Mouse (Mus musculus) liver, embryonic 14.5 days (tissue): Measurements from ENCODE around the gene Vasp. TPM values are rescaled to one million over a fixed set of nuclear protein-coding genes. Genes with fewer than 3 reads are reported as not detected.

ENCODE experiments used
- ATAC-seq: fragments of 200-750 bp; cut with Nextera tagmentation; 2 replicates; pipeline ENCODE4 v1.8.0; 2017; ENCODE audit warnings: moderate number of reproducible peaks, mild to moderate bottlenecking, moderate library complexity; ENCODE audit not compliant: insufficient read depth
- DNase-seq, 3 experiments: peaks; one replicate each; pipeline ENCODE4 v3.0.0-alpha.2; 2012 to 2013; ENCODE audit warnings: low read depth in 3 of 3, low spot score in 3 of 3
- H3K27ac ChIP-seq: fragments of 300-500 bp; sonication (generic); 2 replicates; pipeline ENCODE4 v1.5.1; 2014; ENCODE audit warnings: moderate library complexity, mild to moderate bottlenecking, control low read depth, inconsistent platforms
- H3K27me3 ChIP-seq: fragments of 300-500 bp; sonication (generic); 2 replicates; pipeline ENCODE4 v1.6.1; 2014; ENCODE audit warnings: mild to moderate bottlenecking, low read length, moderate library complexity; ENCODE audit not compliant: control insufficient read depth, insufficient read depth
- H3K36me3 ChIP-seq: fragments of 300-500 bp; sonication (generic); replicated peaks from 2 replicates; pipeline ENCODE4 v1.6.1; 2014; ENCODE audit warnings: low read depth; ENCODE audit not compliant: control insufficient read depth, insufficient read depth
- H3K4me1 ChIP-seq, 2 experiments: fragments of 200-500 bp in 1 of 2; fragments of 300-500 bp in 1 of 2; sonication (generic) in 1 of 2; replicated peaks; 2 replicates each; pipeline ENCODE4 v1.6.1; 2012 to 2014; ENCODE audit warnings: antibody characterized with exemption in 1 of 2, inconsistent platforms in 1 of 2, low read length in 1 of 2; ENCODE audit not compliant: control insufficient read depth in 2 of 2, insufficient read depth in 2 of 2
- H3K4me2 ChIP-seq: fragments of 300-500 bp; sonication (generic); 2 replicates; pipeline ENCODE4 v1.6.1; 2014; ENCODE audit warnings: low read depth, mild to moderate bottlenecking, control low read depth, moderate library complexity
- H3K4me3 ChIP-seq, 2 experiments: fragments of 200-500 bp in 1 of 2; fragments of 300-500 bp in 1 of 2; sonication (generic) in 1 of 2; 2 replicates each; pipeline ENCODE4 v1.5.1; 2012 to 2014; ENCODE audit warnings: low read depth in 2 of 2, low read length in 2 of 2, mild to moderate bottlenecking in 2 of 2, control low read depth in 1 of 2, inconsistent platforms in 1 of 2, moderate library complexity in 1 of 2; ENCODE audit not compliant: insufficient read depth in 1 of 2
- H3K9ac ChIP-seq: fragments of 300-500 bp; sonication (generic); replicated peaks from 2 replicates; pipeline ENCODE4 v1.6.1; 2014; ENCODE audit warnings: mild to moderate bottlenecking, control low read depth, moderate library complexity
- H3K9me3 ChIP-seq: fragments of 300-500 bp; sonication (generic); 2 replicates; pipeline ENCODE4 v1.6.1; 2016; ENCODE audit warnings: low read length, mixed read lengths; ENCODE audit not compliant: control insufficient read depth
- CTCF ChIP-seq: IDR thresholded peaks from 2 replicates; pipeline ENCODE4 v1.5.1; 2016; ENCODE audit warnings: antibody characterized with exemption, low read depth, control low read depth
- EP300 ChIP-seq: IDR thresholded peaks from 2 replicates; pipeline ENCODE4 v1.6.1; 2016; ENCODE audit warnings: antibody characterized with exemption, low read depth
- WGBS: fragments of 180-500 bp; shearing (Covaris S2); extraction: QIAGEN DNeasy Blood & Tissue Kit; methylation state at CpG from one replicate; pipeline ENCODE4 v1.1.7; 2014; ENCODE audit not compliant: insufficient replicate concordance; 5-methylcytosine and 5-hydroxymethylcytosine counted together
- polyA plus RNA-seq, 2 experiments: library from polyadenylated mRNA; depleted of rRNA in 1 of 2; stranded (reverse) in 1 of 2; unstranded in 1 of 2; fragments of >200 nt; fragmentation: Nextera tagmentation in 1 of 2; extraction: Ambion mirVana in 1 of 2; gene quantifications; 2 replicates each; pipeline versions ENCODE4 v1.2.1 to v1.2.3; 2012 to 2014

Vasp gene
- polyA plus RNA-seq, 2 experiments, result 25.5 to 39.9 TPM

DNA sequence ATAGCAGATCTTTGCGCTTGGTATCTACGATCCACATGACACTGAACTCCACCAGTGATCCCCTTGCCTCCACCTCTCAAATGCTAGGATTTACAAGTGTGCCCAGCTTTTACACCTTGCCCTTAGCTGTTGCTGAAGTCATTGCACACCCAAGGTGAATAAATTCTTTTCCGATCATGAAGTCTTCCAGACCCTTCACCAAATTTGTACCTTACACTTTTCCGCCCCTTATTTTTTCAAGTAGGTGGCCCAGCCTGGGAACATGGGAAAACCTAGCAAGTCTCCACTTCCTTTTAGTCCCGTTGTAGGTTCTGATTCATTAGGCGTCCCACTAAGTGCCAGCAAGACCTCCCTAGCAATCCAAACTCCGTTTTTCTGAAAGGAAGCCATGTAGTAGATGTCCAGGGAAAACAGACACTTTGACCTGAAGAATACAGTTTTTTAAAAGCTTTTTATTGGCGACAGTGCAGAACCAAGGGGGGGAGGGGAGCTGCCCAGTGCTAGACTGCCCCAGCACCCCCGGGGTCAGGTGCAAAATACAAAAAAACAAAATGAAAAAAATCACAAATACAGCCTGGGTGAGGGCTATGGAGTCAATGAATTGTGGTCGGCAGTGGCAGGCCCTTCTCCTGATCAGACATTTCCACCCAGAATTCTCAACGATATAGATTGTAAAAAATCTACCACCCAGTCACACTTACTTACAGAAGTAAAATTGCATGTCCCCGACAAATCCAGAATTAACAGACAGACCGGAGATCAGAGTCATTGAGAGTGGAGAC is 30.8 kb upstream of the Vasp start:
- no peak overlapping the region for H3K4me2 ChIP-seq
- ATAC-seq (no peak), DNase-seq (no peak)
- 36% methylated on average over 13 of the region's 13 CpGs for WGBS
- no peak overlapping the region; the same call in 1 of the 2 replicates for H3K9ac ChIP-seq
- peaks cover 0 to 3% of the 10 kb centered on the region in 2 experiments; a peak in 1 of 4 replicates for H3K4me1 ChIP-seq
- no peaks in the 10 kb centered on the region for H3K9me3 ChIP-seq
- peaks cover 63% of the 10 kb centered on the region for H3K27me3 ChIP-seq
- H3K36me3 ChIP-seq, result no peaks in the 10 kb centered on the region
- no peak overlapping the region for H3K27ac ChIP-seq
- no peak overlapping the region for H3K4me3 ChIP-seq
- TF ChIP-seq CTCF (no peak), EP300 (no peak)

- TF ChIP-seq EP300 (no peak), CTCF (no peak)
- DNase-seq (no peak), ATAC-seq (no peak)
- WGBS, result 10% methylated on average over 16 of the region's 16 CpGs
- Histone ChIP-seq H3K4me3 (no peak overlapping the region; a peak in 1 of 4 replicates), H3K9ac (peak overlapping the region; percentile 13; the same call in 1 of the 2 replicates), H3K27ac (no peak overlapping the region), H3K27me3 (peaks cover 55% of the 10 kb centered on the region), H3K4me2 (peak overlapping the region; percentile 45), H3K36me3 (no peaks in the 10 kb centered on the region), H3K9me3 (no peaks in the 10 kb centered on the region), H3K4me1 (peaks cover 0 to 3% of the 10 kb centered on the region in 2 experiments; a peak in 1 of 4 replicates)
Measured at GRCm38 (mm10) chr7:19301461-19302263, 30.0 kb upstream of the Vasp start.

DNA sequence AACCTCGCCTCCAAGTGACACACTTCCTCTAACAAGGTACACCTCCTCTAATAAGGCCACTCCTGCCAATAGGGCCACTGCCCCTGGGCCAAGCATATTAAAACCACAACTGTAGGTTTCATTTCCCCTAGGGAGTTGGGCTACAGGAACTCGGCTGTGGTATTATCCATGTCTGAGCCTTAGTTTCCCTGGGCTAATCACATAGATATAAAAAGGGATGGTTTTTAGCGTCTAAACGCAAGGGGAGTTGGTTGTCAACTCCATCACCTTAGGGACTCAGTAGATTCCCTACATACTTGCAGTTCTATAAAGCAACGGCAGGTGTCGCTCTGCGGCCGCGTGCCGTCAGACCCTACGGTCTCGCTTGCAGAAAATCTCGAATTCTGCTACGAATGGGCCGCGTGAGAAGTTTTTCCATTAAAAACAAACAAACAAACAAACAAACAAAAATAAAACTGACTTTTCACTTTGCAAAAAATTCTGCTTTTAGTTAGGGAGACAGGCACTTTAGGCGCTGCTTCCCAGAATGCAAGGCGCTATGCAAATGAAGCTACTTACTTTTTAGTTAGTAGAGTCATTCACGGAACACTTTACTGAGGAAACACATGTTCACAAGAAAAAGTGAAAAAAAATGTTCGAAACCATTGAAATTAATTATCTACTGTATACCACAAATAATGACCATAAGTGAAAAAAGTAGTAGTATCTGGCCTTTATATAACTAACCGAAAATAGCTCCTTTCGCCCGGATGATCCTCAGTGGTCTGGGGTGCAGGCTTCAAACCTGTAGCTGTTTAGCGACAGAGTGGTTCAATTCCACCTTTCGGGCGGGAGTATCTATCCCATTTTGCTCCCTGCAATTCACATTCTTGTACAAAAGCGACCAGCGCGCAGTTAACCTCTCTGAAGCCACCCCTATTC is 29.1 kb upstream of the Vasp start:
- no peaks in the 10 kb centered on the region for H3K9me3 ChIP-seq
- H3K36me3 ChIP-seq, result no peaks in the 10 kb centered on the region
- no peak overlapping the region for H3K27ac ChIP-seq
- H3K9ac ChIP-seq, result peak overlapping the region; percentile 25; the same call in 1 of the 2 replicates
- H3K4me3 ChIP-seq, result peak overlapping the region; percentile 57 to 60
- under 1% methylated on average over 29 of the region's 29 CpGs for WGBS
- DNase-seq (peak in 1 of 3 experiments; percentile 64), ATAC-seq (peak; percentile 87)
- H3K27me3 ChIP-seq, result peaks cover 46% of the 10 kb centered on the region
- H3K4me2 ChIP-seq, result peak overlapping the region; percentile 54
- TF ChIP-seq EP300 (peak; percentile 25; the same call in 1 of the 2 replicates), CTCF (peak; percentile 97)
- H3K4me1 ChIP-seq, result peaks cover 0 to 3% of the 10 kb centered on the region in 2 experiments; a peak in 1 of 4 replicates

- Histone ChIP-seq H3K9me3 (no peaks in the 10 kb centered on the region), H3K27me3 (peaks cover 31% of the 10 kb centered on the region), H3K27ac (no peak overlapping the region), H3K4me2 (no peak overlapping the region), H3K36me3 (no peaks in the 10 kb centered on the region), H3K4me3 (no peak overlapping the region), H3K9ac (no peak overlapping the region), H3K4me1 (peaks cover 3% of the 10 kb centered on the region in 2 experiments; a peak in 1 of 4 replicates)
- ATAC-seq, result no peak
- no peak for DNase-seq
- 16% methylated on average over 3 of the region's 3 CpGs for WGBS
- no peak for TF ChIP-seq EP300
- TF ChIP-seq CTCF, result peak; percentile 68
Measured at GRCm38 (mm10) chr7:19299194-19299593, 27.6 kb upstream of the Vasp start.
